Mouse (Mus musculus) intestine, embryonic 15.5 days (tissue): ENCODE measurements around the gene Necap1. TPM values are rescaled to one million over a fixed set of nuclear protein-coding genes. Genes with fewer than 3 reads are reported as not detected.
A peak's percentile ranks its signal among the peaks of the same experiment; 100 is the strongest.

Experiments
- ATAC-seq: fragments of 200-750 bp; cut with Nextera tagmentation; 2 replicates; pipeline ENCODE4 v1.8.0; 2017; ENCODE audit warnings: moderate TSS enrichment, moderate library complexity
- H3K27ac ChIP-seq: fragments of 300-500 bp; sonication (generic); 2 replicates; pipeline ENCODE4 v1.5.1; 2015; ENCODE audit warnings: mild to moderate bottlenecking, inconsistent platforms
- H3K27me3 ChIP-seq: fragments of 300-500 bp; sonication (generic); replicated peaks from 2 replicates; pipeline ENCODE4 v1.6.1; 2015; ENCODE audit warnings: inconsistent platforms
- H3K36me3 ChIP-seq: fragments of 300-500 bp; sonication (generic); 2 replicates; pipeline ENCODE4 v1.6.1; 2015; ENCODE audit warnings: inconsistent platforms
- H3K4me1 ChIP-seq: fragments of 300-500 bp; sonication (generic); replicated peaks from 2 replicates; pipeline ENCODE4 v1.6.1; 2015; ENCODE audit warnings: inconsistent platforms
- H3K4me2 ChIP-seq: fragments of 300-500 bp; sonication (generic); replicated peaks from 2 replicates; pipeline ENCODE4 v1.6.1; 2015; ENCODE audit warnings: mild to moderate bottlenecking, inconsistent platforms
- H3K4me3 ChIP-seq: fragments of 300-500 bp; sonication (generic); replicated peaks from 2 replicates; pipeline ENCODE4 v1.5.1; 2015; ENCODE audit warnings: inconsistent platforms
- H3K9ac ChIP-seq: fragments of 300-500 bp; sonication (generic); 2 replicates; pipeline ENCODE4 v1.6.1; 2015; ENCODE audit warnings: inconsistent platforms
- H3K9me3 ChIP-seq: fragments of 300-500 bp; sonication (generic); 2 replicates; pipeline ENCODE4 v1.6.1; 2016; ENCODE audit warnings: inconsistent platforms
- WGBS: fragments of 180-500 bp; shearing (Covaris S2); methylation state at CpG from one replicate; pipeline ENCODE4 v1.1.7; 2015; 5-methylcytosine and 5-hydroxymethylcytosine counted together
- polyA plus RNA-seq: library from polyadenylated mRNA; unstranded; fragments of >200 nt; fragmentation: Nextera tagmentation; extraction: Ambion mirVana; gene quantifications from 2 replicates; pipeline ENCODE4 v1.2.1, GENCODE M21; 2015

The Necap1 gene
- polyA plus RNA-seq, 1 experiment from 2014 or later = 59.8 TPM

- Histone ChIP-seq H3K4me1 (no peaks in the 10 kb centered on the region), H3K27me3 (no peaks in the 10 kb centered on the region), H3K36me3 (no peaks in the 10 kb centered on the region), H3K27ac (no peak overlapping the region), H3K4me2 (no peak overlapping the region), H3K4me3 (no peak overlapping the region), H3K9me3 (peaks cover 4% of the 10 kb centered on the region; the same call in 1 of the 2 replicates), H3K9ac (no peak overlapping the region)
- WGBS = 67% methylated on average over 6 of the region's 6 CpGs
- no peak for ATAC-seq
These were observed 11.8 kb upstream of the Necap1 start for GRCm38 (mm10) chr6:122862434-122862833.

- WGBS = 85% methylated on average over 1 of the region's 1 CpGs
- no peak overlapping the region for H3K27ac ChIP-seq
- ATAC-seq = no peak
These were observed 11.4 kb upstream of the Necap1 start for GRCm38 (mm10) chr6:122862871-122863270.

DNA sequence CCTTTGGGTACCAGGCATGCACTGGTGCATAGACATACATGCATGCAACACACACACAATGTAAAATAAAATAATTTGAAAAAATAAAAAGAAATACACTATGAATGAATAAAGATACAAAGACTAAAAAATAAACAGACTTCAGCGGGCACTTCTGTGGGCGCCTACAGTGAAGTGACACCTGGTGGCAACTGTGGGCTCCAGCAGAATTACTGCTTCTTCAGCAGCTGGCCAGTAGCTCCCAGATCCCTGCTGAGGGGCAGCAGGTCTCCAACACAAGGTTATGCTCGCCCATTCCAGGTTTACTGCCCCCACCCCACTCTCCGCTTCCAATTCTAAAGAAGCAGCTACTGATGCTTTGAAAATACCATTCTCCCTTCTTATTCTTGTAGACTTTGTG, 6.4 kb upstream of the Necap1 start:
- H3K4me1 ChIP-seq = no peaks in the 10 kb centered on the region
- no peaks in the 10 kb centered on the region for H3K9me3 ChIP-seq
- no peaks in the 10 kb centered on the region for H3K36me3 ChIP-seq
- H3K9ac ChIP-seq = no peak overlapping the region
- ATAC-seq = no peak
- H3K4me2 ChIP-seq = no peak overlapping the region
- no peak overlapping the region for H3K27ac ChIP-seq
- WGBS = 57% methylated on average over 4 of the region's 4 CpGs
- no peaks in the 10 kb centered on the region for H3K27me3 ChIP-seq
- H3K4me3 ChIP-seq = no peak overlapping the region

More at GRCm38 (mm10) chr6:122862871-122863270, 11.4 kb upstream of the Necap1 start:
- peaks cover 4% of the 10 kb centered on the region; the same call in 1 of the 2 replicates for H3K9me3 ChIP-seq
- no peak overlapping the region for H3K9ac ChIP-seq
- no peak overlapping the region for H3K4me3 ChIP-seq
- H3K27me3 ChIP-seq = no peaks in the 10 kb centered on the region
- H3K4me2 ChIP-seq = no peak overlapping the region
- H3K4me1 ChIP-seq = no peaks in the 10 kb centered on the region
- no peaks in the 10 kb centered on the region for H3K36me3 ChIP-seq

- H3K4me2 ChIP-seq = no peak overlapping the region
- no peak for ATAC-seq
- no peaks in the 10 kb centered on the region for H3K27me3 ChIP-seq
- H3K27ac ChIP-seq = no peak overlapping the region
- no peak overlapping the region for H3K4me3 ChIP-seq
- no peak overlapping the region for H3K9ac ChIP-seq
- H3K4me1 ChIP-seq = no peaks in the 10 kb centered on the region
- 75% methylated on average over 11 of the region's 11 CpGs for WGBS
- no peaks in the 10 kb centered on the region for H3K9me3 ChIP-seq
- no peaks in the 10 kb centered on the region for H3K36me3 ChIP-seq
These were observed 4.4 kb upstream of the Necap1 start for GRCm38 (mm10) chr6:122869846-122870245.

DNA sequence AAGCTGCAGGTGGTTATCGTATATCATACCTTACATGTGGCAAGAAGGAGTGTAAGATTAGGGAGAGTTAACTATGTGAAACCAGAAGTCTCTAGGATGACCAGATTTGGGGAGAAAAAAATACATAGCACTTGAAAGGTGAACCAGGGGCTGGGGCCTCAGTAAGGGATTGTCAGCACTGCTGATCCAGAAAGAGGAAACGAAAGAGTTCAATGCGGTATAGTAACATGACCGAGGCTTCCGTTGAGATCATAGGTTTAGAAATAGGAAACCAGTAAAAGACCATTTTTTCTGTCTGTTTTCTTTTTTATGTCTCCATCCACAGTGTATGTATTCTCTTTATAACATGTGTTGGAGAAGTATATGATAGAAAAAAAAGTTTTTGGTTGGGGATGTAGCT, 1.5 kb upstream of the Necap1 start:
- Histone ChIP-seq H3K4me3 (no peak overlapping the region), H3K9ac (no peak overlapping the region), H3K27ac (no peak overlapping the region), H3K36me3 (no peaks in the 10 kb centered on the region), H3K9me3 (no peaks in the 10 kb centered on the region), H3K4me2 (no peak overlapping the region), H3K4me1 (0 out of 2 replicates have a peak, but pooled peaks cover 5% of the 10 kb centered on the region), H3K27me3 (no peaks in the 10 kb centered on the region)
- 95% methylated on average over 5 of the region's 5 CpGs for WGBS
- ATAC-seq = no peak

DNA sequence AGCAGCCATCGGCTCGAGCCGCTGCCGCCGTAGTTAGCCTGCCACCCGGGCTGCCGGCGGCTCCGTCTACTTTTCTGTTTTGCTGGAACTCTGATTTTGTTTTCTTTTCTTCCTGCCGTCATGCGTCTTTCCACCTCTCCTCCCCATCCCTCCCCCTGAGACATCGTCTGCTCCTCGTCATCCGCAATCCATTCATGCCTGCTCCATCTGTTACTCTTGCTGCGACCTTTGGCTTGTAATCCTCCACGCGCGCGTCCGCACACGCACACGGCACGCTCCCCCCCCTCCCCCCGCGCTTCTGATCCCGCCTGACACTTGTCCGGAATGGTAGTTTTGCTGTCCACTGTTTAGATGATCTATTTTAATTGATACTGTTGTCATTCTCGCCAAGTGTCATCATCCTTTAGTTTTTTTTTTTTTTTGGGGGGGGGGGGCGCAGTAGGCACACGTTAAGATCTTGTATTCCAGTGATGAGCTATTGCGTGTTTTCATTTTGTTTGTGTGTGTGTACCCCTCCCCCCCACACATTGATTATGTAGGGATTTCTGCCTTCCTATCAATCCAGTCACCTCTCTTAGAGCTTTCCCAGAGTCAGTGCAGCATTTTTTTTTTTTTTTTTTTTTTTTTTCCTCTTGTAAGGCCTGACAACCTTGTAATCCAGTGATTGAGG, 581 bp downstream of the Necap1 start:
- Histone ChIP-seq H3K27ac (peak overlapping the region; percentile 88), H3K4me2 (peak overlapping the region; percentile 54), H3K9me3 (no peaks in the 10 kb centered on the region), H3K36me3 (no peaks in the 10 kb centered on the region), H3K27me3 (no peaks in the 10 kb centered on the region), H3K9ac (peak overlapping the region; percentile 94), H3K4me3 (peak overlapping the region; percentile 84), H3K4me1 (0 out of 2 replicates have a peak, but pooled peaks cover 5% of the 10 kb centered on the region)
- under 1% methylated on average over 31 of the region's 31 CpGs for WGBS
- ATAC-seq = peak; percentile 77

DNA sequence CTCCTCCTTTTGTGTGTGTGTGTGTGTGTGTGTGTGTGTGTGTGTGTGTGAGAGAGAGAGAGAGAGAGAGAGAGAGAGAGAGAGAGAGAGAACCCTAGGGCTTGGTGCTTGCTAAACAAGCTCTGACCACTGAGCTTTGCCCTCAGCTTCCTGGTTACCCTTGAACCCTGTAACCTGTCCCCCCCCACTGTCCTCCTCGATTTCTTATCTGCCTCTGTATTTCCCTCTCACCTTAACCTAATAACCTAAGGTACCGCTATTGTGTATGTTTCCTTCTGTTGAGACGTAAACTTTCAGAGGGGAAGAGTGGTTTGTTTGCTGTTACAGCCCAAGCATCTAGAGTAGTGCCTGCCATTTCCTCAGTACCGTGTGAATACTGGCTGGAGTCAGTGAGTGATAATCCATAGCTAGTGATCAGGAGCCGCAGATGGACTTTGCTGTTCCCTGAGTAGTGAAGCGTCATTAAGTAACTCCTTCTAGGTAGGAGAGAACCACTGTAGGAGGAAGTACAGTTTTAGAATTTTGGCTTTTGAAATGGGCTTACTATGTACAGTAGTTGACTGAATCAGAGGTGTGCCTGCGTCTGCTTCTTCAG, 5.0 kb downstream of the Necap1 start:
- no peaks in the 10 kb centered on the region for H3K27me3 ChIP-seq
- H3K4me1 ChIP-seq = 0 out of 2 replicates have a peak, but pooled peaks cover 5% of the 10 kb centered on the region
- no peaks in the 10 kb centered on the region for H3K9me3 ChIP-seq
- no peak for ATAC-seq
- no peak overlapping the region for H3K4me3 ChIP-seq
- WGBS = 73% methylated on average over 7 of the region's 7 CpGs
- H3K9ac ChIP-seq = no peak overlapping the region
- no peak overlapping the region for H3K27ac ChIP-seq
- no peak overlapping the region for H3K4me2 ChIP-seq
- peaks cover 30% of the 10 kb centered on the region for H3K36me3 ChIP-seq

GRCm38 (mm10) chr6:122879781-122880505, 5.7 kb downstream of the Necap1 start:
- H3K9ac ChIP-seq = no peak overlapping the region
- WGBS = 77% methylated on average over 7 of the region's 7 CpGs

DNA sequence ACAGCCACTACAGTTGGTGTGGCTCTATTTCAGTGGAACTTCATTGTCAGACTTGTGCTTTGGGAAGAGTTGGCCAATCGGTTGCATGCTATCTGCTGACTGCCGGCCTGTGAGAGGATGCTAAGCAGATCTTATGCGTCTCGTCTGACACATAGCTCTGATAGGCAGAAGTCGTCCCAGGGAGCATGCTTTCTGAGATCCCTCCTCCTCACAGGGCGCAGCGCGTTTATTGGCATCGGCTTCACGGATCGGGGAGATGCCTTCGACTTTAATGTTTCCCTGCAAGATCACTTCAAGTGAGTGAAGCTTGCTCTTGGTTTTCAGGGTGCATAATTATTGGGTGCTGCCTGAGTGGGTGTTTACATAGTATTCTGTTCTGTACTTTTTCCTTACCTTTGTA, 7.0 kb downstream of the Necap1 start:
- no peaks in the 10 kb centered on the region for H3K9me3 ChIP-seq

More at GRCm38 (mm10) chr6:122879781-122880505, 5.7 kb downstream of the Necap1 start:
- Histone ChIP-seq H3K4me2 (no peak overlapping the region), H3K27ac (no peak overlapping the region), H3K4me3 (no peak overlapping the region), H3K36me3 (peaks cover 33% of the 10 kb centered on the region), H3K4me1 (0 out of 2 replicates have a peak, but pooled peaks cover 5% of the 10 kb centered on the region), H3K27me3 (no peaks in the 10 kb centered on the region), H3K9me3 (no peaks in the 10 kb centered on the region)
- ATAC-seq = peak; percentile 54

GRCm38 (mm10) chr6:122883603-122884002, 9.3 kb downstream of the Necap1 start:
- Histone ChIP-seq H3K36me3 (peaks cover 52% of the 10 kb centered on the region), H3K27ac (no peak overlapping the region), H3K9ac (no peak overlapping the region), H3K27me3 (no peaks in the 10 kb centered on the region), H3K4me1 (no peaks in the 10 kb centered on the region), H3K9me3 (no peaks in the 10 kb centered on the region), H3K4me2 (no peak overlapping the region), H3K4me3 (no peak overlapping the region)
- no peak for ATAC-seq
- WGBS = 92% methylated on average over 9 of the region's 9 CpGs

More for the DNA sequence above, 7.0 kb downstream of the Necap1 start:
- Histone ChIP-seq H3K9ac (no peak overlapping the region), H3K4me2 (no peak overlapping the region), H3K4me1 (no peaks in the 10 kb centered on the region), H3K36me3 (peaks cover 33% of the 10 kb centered on the region), H3K27me3 (no peaks in the 10 kb centered on the region), H3K4me3 (no peak overlapping the region), H3K27ac (no peak overlapping the region)
- ATAC-seq = no peak
- WGBS = 94% methylated on average over 12 of the region's 12 CpGs

DNA sequence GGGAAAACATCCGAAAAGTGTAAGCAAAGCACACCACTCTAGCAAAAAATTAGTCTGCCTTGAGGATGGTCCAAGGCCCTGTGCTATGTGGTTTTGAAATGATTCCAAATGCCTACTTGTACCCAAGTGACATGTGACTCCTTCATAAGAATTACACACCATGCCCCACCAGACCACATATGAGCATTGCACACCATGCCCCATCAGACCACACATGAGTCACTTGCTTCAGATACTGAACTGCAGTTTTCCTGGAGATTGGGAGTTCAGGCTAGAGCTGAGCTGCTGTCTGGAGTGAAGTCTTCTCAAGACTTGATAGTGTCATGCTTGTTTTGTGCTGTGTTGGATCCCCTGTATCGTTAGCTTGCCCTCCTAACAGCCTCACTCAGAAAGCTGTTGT, 15.3 kb downstream of the Necap1 start:
- no peak overlapping the region for H3K4me3 ChIP-seq
- no peak for ATAC-seq
- H3K9me3 ChIP-seq = no peaks in the 10 kb centered on the region
- H3K27me3 ChIP-seq = no peaks in the 10 kb centered on the region
- no peak overlapping the region for H3K4me2 ChIP-seq
- H3K27ac ChIP-seq = no peak overlapping the region
- H3K4me1 ChIP-seq = no peaks in the 10 kb centered on the region
- no peak overlapping the region for H3K9ac ChIP-seq
- 94% methylated on average over 2 of the region's 2 CpGs for WGBS
- H3K36me3 ChIP-seq = peaks cover 25% of the 10 kb centered on the region

GRCm38 (mm10) chr6:122892442-122893049, 18.3 kb downstream of the Necap1 start:
- H3K27me3 ChIP-seq = no peaks in the 10 kb centered on the region
- H3K36me3 ChIP-seq = peaks cover 16% of the 10 kb centered on the region
- no peaks in the 10 kb centered on the region for H3K4me1 ChIP-seq
- ATAC-seq = no peak
- no peak overlapping the region for H3K4me3 ChIP-seq
- no peak overlapping the region for H3K9ac ChIP-seq
- H3K9me3 ChIP-seq = no peaks in the 10 kb centered on the region
- WGBS = 9% methylated on average over 2 of the region's 2 CpGs
- H3K4me2 ChIP-seq = no peak overlapping the region
- H3K27ac ChIP-seq = no peak overlapping the region
